Mouse (Mus musculus): ENCODE data around the gene Trim2. TPM values are rescaled to one million over a fixed set of nuclear protein-coding genes. Genes with fewer than 3 reads are reported as not detected.

The Trim2 gene
- total and polyA plus RNA-seq, 2 experiments from 2014 or later = 149 to 291 TPM

- H3K36me3 ChIP-seq (ENCODE audit: insufficient read depth, low read length) = no peaks in the 10 kb centered on the region
- 19% methylated on average over 2 of the region's 2 CpGs for WGBS
- H3K27me3 ChIP-seq (ENCODE audit: insufficient read depth, low read length) = no peaks in the 10 kb centered on the region
- ATAC-seq (ENCODE audit: low FRiP score) = no peak
- H3K4me3 ChIP-seq (ENCODE audit: low read depth, low read length) = no peak overlapping the region
- TF ChIP-seq CTCF (IDR thresholded peaks at IDR 0.05) = peak; percentile 52
- H3K9me3 ChIP-seq (ENCODE audit: low read length) = no peaks in the 10 kb centered on the region
- H3K9ac ChIP-seq (replicated peaks; ENCODE audit: low read length, poor library complexity, severe bottlenecking) = no peak overlapping the region
- no peak overlapping the region for H3K27ac ChIP-seq (ENCODE audit: low read depth, low read length)
- DNase-seq (ENCODE audit: low spot score) = no peak
- H3K4me1 ChIP-seq (ENCODE audit: insufficient read depth, low read length) = no peaks in the 10 kb centered on the region; the same call in 1 of the 2 replicates
- no peak overlapping the region for H3K4me2 ChIP-seq (ENCODE audit: low read depth, low read length, poor library complexity, severe bottlenecking)
These were observed 81.7 kb downstream of the Trim2 start for GRCm38 (mm10) chr3:84224982-84225381.

- Histone ChIP-seq H3K9ac (replicated peaks; ENCODE audit: low read length, poor library complexity, severe bottlenecking) (peak overlapping the region; percentile 84), H3K4me3 (ENCODE audit: low read depth, low read length) (peak overlapping the region; percentile 68), H3K4me1 (ENCODE audit: insufficient read depth, low read length) (peaks cover 14% of the 10 kb centered on the region), H3K27ac (ENCODE audit: low read depth, low read length) (peak overlapping the region; percentile 94), H3K36me3 (ENCODE audit: insufficient read depth, low read length) (no peaks in the 10 kb centered on the region), H3K4me2 (ENCODE audit: low read depth, low read length, poor library complexity, severe bottlenecking) (peak overlapping the region; percentile 63), H3K27me3 (ENCODE audit: insufficient read depth, low read length) (no peaks in the 10 kb centered on the region), H3K9me3 (ENCODE audit: low read length) (no peaks in the 10 kb centered on the region)
- peak; percentile 21 for TF ChIP-seq CTCF (IDR thresholded peaks at IDR 0.05)
- WGBS = under 1% methylated on average over 11 of the region's 11 CpGs
- ATAC-seq (ENCODE audit: low FRiP score) = peak; percentile 90
- peak; percentile 93 for DNase-seq (ENCODE audit: low spot score)
These were observed 85.9 kb downstream of the Trim2 start for GRCm38 (mm10) chr3:84220748-84221147.

GRCm38 (mm10) chr3:84220326-84220725 lies 86.4 kb downstream of the Trim2 start:
- no peaks in the 10 kb centered on the region for H3K36me3 ChIP-seq (ENCODE audit: insufficient read depth, low read length)
- peaks cover 16% of the 10 kb centered on the region for H3K4me1 ChIP-seq (ENCODE audit: insufficient read depth, low read length)
- TF ChIP-seq CTCF (IDR thresholded peaks at IDR 0.05) = no peak
- no peaks in the 10 kb centered on the region for H3K27me3 ChIP-seq (ENCODE audit: insufficient read depth, low read length)
- peak overlapping the region; percentile 63 for H3K4me2 ChIP-seq (ENCODE audit: low read depth, low read length, poor library complexity, severe bottlenecking)
- under 1% methylated on average over 9 of the region's 9 CpGs for WGBS
- DNase-seq (ENCODE audit: low spot score) (peak; percentile 32), ATAC-seq (ENCODE audit: low FRiP score) (no peak)
- peak overlapping the region; percentile 94 for H3K27ac ChIP-seq (ENCODE audit: low read depth, low read length)
- H3K4me3 ChIP-seq (ENCODE audit: low read depth, low read length) = peak overlapping the region; percentile 68
- H3K9me3 ChIP-seq (ENCODE audit: low read length) = no peaks in the 10 kb centered on the region
- H3K9ac ChIP-seq (replicated peaks; ENCODE audit: low read length, poor library complexity, severe bottlenecking) = peak overlapping the region; percentile 84

- H3K27ac ChIP-seq (ENCODE audit: low read depth, low read length) = peak overlapping the region; percentile 94
- peak; percentile 74 for DNase-seq (ENCODE audit: low spot score)
- H3K27me3 ChIP-seq (ENCODE audit: insufficient read depth, low read length) = no peaks in the 10 kb centered on the region
- H3K9me3 ChIP-seq (ENCODE audit: low read length) = no peaks in the 10 kb centered on the region
- peaks cover 21% of the 10 kb centered on the region for H3K4me1 ChIP-seq (ENCODE audit: insufficient read depth, low read length)
- WGBS = 1% methylated on average over 9 of the region's 9 CpGs
- peak; percentile 61 for ATAC-seq (ENCODE audit: low FRiP score)
- peak overlapping the region; percentile 84 for H3K9ac ChIP-seq (replicated peaks; ENCODE audit: low read length, poor library complexity, severe bottlenecking)
- H3K4me2 ChIP-seq (ENCODE audit: low read depth, low read length, poor library complexity, severe bottlenecking) = peak overlapping the region; percentile 63
- peak overlapping the region; percentile 68 for H3K4me3 ChIP-seq (ENCODE audit: low read depth, low read length)
- H3K36me3 ChIP-seq (ENCODE audit: insufficient read depth, low read length) = no peaks in the 10 kb centered on the region
- no peak for TF ChIP-seq CTCF (IDR thresholded peaks at IDR 0.05)
These were observed 86.9 kb downstream of the Trim2 start for GRCm38 (mm10) chr3:84219720-84220273.

- H3K27me3 ChIP-seq (ENCODE audit: insufficient read depth, low read length) = no peaks in the 10 kb centered on the region
- ATAC-seq (ENCODE audit: low FRiP score) = no peak
These were observed 87.4 kb downstream of the Trim2 start for GRCm38 (mm10) chr3:84219166-84219710.

GRCm38 (mm10) chr3:84218498-84218897 lies 88.2 kb downstream of the Trim2 start:
- no peak for ATAC-seq (ENCODE audit: low FRiP score)
- Histone ChIP-seq H3K9ac (replicated peaks; ENCODE audit: low read length, poor library complexity, severe bottlenecking) (peak overlapping the region; percentile 47), H3K4me1 (ENCODE audit: insufficient read depth, low read length) (peaks cover 25% of the 10 kb centered on the region), H3K4me3 (ENCODE audit: low read depth, low read length) (peak overlapping the region; percentile 68), H3K9me3 (ENCODE audit: low read length) (no peaks in the 10 kb centered on the region), H3K27me3 (ENCODE audit: insufficient read depth, low read length) (no peaks in the 10 kb centered on the region), H3K36me3 (ENCODE audit: insufficient read depth, low read length) (no peaks in the 10 kb centered on the region), H3K27ac (ENCODE audit: low read depth, low read length) (no peak overlapping the region), H3K4me2 (ENCODE audit: low read depth, low read length, poor library complexity, severe bottlenecking) (peak overlapping the region; percentile 63)
- no peak for DNase-seq (ENCODE audit: low spot score)
- WGBS = 41% methylated on average over 2 of the region's 2 CpGs
- TF ChIP-seq CTCF (IDR thresholded peaks at IDR 0.05) = no peak

More at GRCm38 (mm10) chr3:84219166-84219710, 87.4 kb downstream of the Trim2 start:
- DNase-seq (ENCODE audit: low spot score) = no peak
- peaks cover 25% of the 10 kb centered on the region for H3K4me1 ChIP-seq (ENCODE audit: insufficient read depth, low read length)
- TF ChIP-seq CTCF (IDR thresholded peaks at IDR 0.05) = peak; percentile 50
- no peaks in the 10 kb centered on the region for H3K36me3 ChIP-seq (ENCODE audit: insufficient read depth, low read length)
- H3K4me3 ChIP-seq (ENCODE audit: low read depth, low read length) = peak overlapping the region; percentile 68
- H3K4me2 ChIP-seq (ENCODE audit: low read depth, low read length, poor library complexity, severe bottlenecking) = peak overlapping the region; percentile 63
- H3K9ac ChIP-seq (replicated peaks; ENCODE audit: low read length, poor library complexity, severe bottlenecking) = peak overlapping the region; percentile 84
- no peaks in the 10 kb centered on the region for H3K9me3 ChIP-seq (ENCODE audit: low read length)
- peak overlapping the region; percentile 94 for H3K27ac ChIP-seq (ENCODE audit: low read depth, low read length)
- WGBS = 4% methylated on average over 2 of the region's 2 CpGs
